Mouse (Mus musculus): Measurements from ENCODE around the gene Fbxl7. TPM values are rescaled to one million over a fixed set of nuclear protein-coding genes. Genes with fewer than 3 reads are reported as not detected.

Fbxl7 gene
- total and polyA plus RNA-seq, 3 experiments, result not detected

GRCm38 (mm10) chr15:26703156-26703840 is 192.1 kb downstream of the Fbxl7 start:
- H3K4me1 ChIP-seq (ENCODE audit: control insufficient read depth in 1 of 2, insufficient read depth in 2 of 2), result no peaks in the 10 kb centered on the region
- no peak for DNase-seq (ENCODE audit: extremely low read depth)
- in situ Hi-C loops (cut with MboI; ENCODE audit: low pct_ligation_motif_present, low pct_unique_long_range_greater_than_20kb, low sequenced_read_pairs), result no loop called here
- H3K9ac ChIP-seq (ENCODE audit: insufficient read depth, low read depth), result no peak overlapping the region
- H3K36me3 ChIP-seq (replicated peaks in 1 of 2; ENCODE audit: control insufficient read depth in 1 of 2, insufficient read depth in 1 of 2, low read length in 1 of 2), result no peaks in the 10 kb centered on the region
- no peak overlapping the region for H3K4me2 ChIP-seq (ENCODE audit: insufficient read depth, low read depth, poor library complexity, severe bottlenecking)
- H3K79me2 ChIP-seq (replicated peaks; ENCODE audit: control insufficient read depth, extremely low read depth, insufficient read depth, poor library complexity, severe bottlenecking), result no peaks in the 10 kb centered on the region
- H3K4me3 ChIP-seq (replicated peaks in 1 of 3; ENCODE audit: low read depth in 2 of 3, low read length in 2 of 3, poor library complexity in 1 of 3), result no peak overlapping the region
- TF ChIP-seq NELFE (IDR thresholded peaks at IDR 0.05; ENCODE audit: low read depth, low read length) (no peak), KAT2A (IDR thresholded peaks at IDR 0.05; ENCODE audit: insufficient replicate concordance, low read length) (no peak), NRF1 (IDR thresholded peaks at IDR 0.05; ENCODE audit: low read depth, low read length) (no peak), USF1 (IDR thresholded peaks at IDR 0.05; ENCODE audit: low read depth, low read length) (no peak), PAX5 (IDR thresholded peaks at IDR 0.05; ENCODE audit: low read length) (no peak), ZKSCAN1 (IDR thresholded peaks at IDR 0.05; ENCODE audit: borderline replicate concordance, low read depth, low read length) (no peak), MAZ (IDR thresholded peaks at IDR 0.05; ENCODE audit: low read depth, low read length) (no peak), ZMIZ1 (IDR thresholded peaks at IDR 0.05; ENCODE audit: low read depth, low read length) (no peak), BHLHE40 (IDR thresholded peaks at IDR 0.05; ENCODE audit: low read depth, low read length) (no peak), TBP (conservative IDR thresholded peaks at IDR 0.05; ENCODE audit: low read depth, low read length) (no peak)
- no peaks in the 10 kb centered on the region for H3K27me3 ChIP-seq (replicated peaks)
- H3K9me3 ChIP-seq (replicated peaks; ENCODE audit: low read length), result no peaks in the 10 kb centered on the region
- dilution Hi-C loops (cut with MboI; ENCODE audit: extremely low pct_ligation_motif_present, extremely low pct_unique_long_range_greater_than_20kb, low sequenced_read_pairs), result no loop called here
- no peak overlapping the region for H3K27ac ChIP-seq (ENCODE audit: insufficient read depth, low read depth)

- TF ChIP-seq ELF1 (IDR thresholded peaks at IDR 0.05; ENCODE audit: low read depth, low read length) (no peak), MEF2A (IDR thresholded peaks at IDR 0.05; ENCODE audit: borderline replicate concordance, low read depth, low read length) (no peak), USF1 (IDR thresholded peaks at IDR 0.05; ENCODE audit: low read depth, low read length) (no peak), EP300 (IDR thresholded peaks at IDR 0.05; ENCODE audit: low read length) (no peak), UBTF (IDR thresholded peaks at IDR 0.05; ENCODE audit: low read depth, low read length) (no peak), ETS1 (conservative IDR thresholded peaks at IDR 0.05; ENCODE audit: low read depth, low read length) (no peak), JUND (conservative IDR thresholded peaks at IDR 0.05; ENCODE audit: low read depth, low read length) (no peak), POLR2A (IDR thresholded peaks at IDR 0.05; ENCODE audit: low read depth, low read length) (no peak), ZC3H11A (IDR thresholded peaks at IDR 0.05; ENCODE audit: low read depth, low read length) (no peak), CTCF (conservative IDR thresholded peaks at IDR 0.05 in 1 of 2, IDR thresholded peaks at IDR 0.05 in 1 of 2; ENCODE audit: low read depth in 2 of 2, low read length in 2 of 2) (no peak), TCF12 (IDR thresholded peaks at IDR 0.05; ENCODE audit: low read depth, low read length) (no peak), NRF1 (IDR thresholded peaks at IDR 0.05; ENCODE audit: low read depth, low read length) (no peak), SMC3 (IDR thresholded peaks at IDR 0.05; ENCODE audit: low read depth, low read length) (no peak), KAT2A (IDR thresholded peaks at IDR 0.05; ENCODE audit: insufficient replicate concordance, low read length) (no peak), POLR2AphosphoS2 (IDR thresholded peaks at IDR 0.05; ENCODE audit: low read depth, low read length) (no peak)
- dilution Hi-C loops (cut with MboI; ENCODE audit: extremely low pct_ligation_motif_present, extremely low pct_unique_long_range_greater_than_20kb, low sequenced_read_pairs) (no loop called here), in situ Hi-C loops (cut with MboI; ENCODE audit: low pct_ligation_motif_present, low pct_unique_long_range_greater_than_20kb, low sequenced_read_pairs) (no loop called here)
- Histone ChIP-seq H3K36me3 (replicated peaks in 1 of 2; ENCODE audit: control insufficient read depth in 1 of 2, insufficient read depth in 1 of 2, low read length in 1 of 2) (no peaks in the 10 kb centered on the region), H3K4me3 (replicated peaks in 1 of 3; ENCODE audit: low read depth in 2 of 3, low read length in 2 of 3, poor library complexity in 1 of 3) (no peak overlapping the region), H3K4me2 (ENCODE audit: insufficient read depth, low read depth, poor library complexity, severe bottlenecking) (no peak overlapping the region), H3K4me1 (ENCODE audit: control insufficient read depth in 1 of 2, insufficient read depth in 2 of 2) (no peaks in the 10 kb centered on the region), H3K9ac (ENCODE audit: insufficient read depth, low read depth) (no peak overlapping the region), H3K9me3 (replicated peaks; ENCODE audit: low read length) (no peaks in the 10 kb centered on the region), H3K27me3 (replicated peaks) (no peaks in the 10 kb centered on the region), H3K27ac (ENCODE audit: insufficient read depth, low read depth) (no peak overlapping the region), H3K79me2 (replicated peaks; ENCODE audit: control insufficient read depth, extremely low read depth, insufficient read depth, poor library complexity, severe bottlenecking) (no peaks in the 10 kb centered on the region)
- DNase-seq (ENCODE audit: extremely low read depth), result no peak
Observed at GRCm38 (mm10) chr15:26701949-26702675, 193.3 kb downstream of the Fbxl7 start.

Data from CH12.LX (cell line).